Mouse (Mus musculus): ENCODE results near the gene Jade1. TPM values are rescaled to one million over a fixed set of nuclear protein-coding genes. Genes with fewer than 3 reads are reported as not detected.

The Jade1 gene
- polyA plus RNA-seq, 1 experiment, result 25.2 TPM

DNA sequence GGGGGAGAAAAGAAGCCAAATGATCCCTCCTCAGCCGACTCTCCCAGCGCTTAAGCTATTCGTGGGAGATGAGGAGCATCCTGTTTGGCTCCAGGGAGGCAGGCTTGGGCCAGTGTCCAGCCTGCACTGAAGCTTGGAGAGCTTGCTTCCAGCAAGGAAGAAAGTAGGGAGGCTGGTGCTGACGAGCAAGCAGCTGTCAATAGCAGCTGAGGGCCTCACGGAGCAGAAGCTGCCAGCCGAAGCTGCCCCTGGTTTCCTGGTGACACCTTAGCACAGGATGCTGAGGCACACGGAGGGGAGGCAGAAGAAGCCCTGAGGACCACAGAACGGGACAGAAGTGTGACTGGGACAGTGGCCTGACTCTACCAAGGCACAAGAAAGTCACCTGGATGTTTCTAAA is 24.0 kb upstream of the Jade1 start:
- Histone ChIP-seq H3K4me1 (ENCODE audit: control insufficient read depth, insufficient read depth, insufficient read length, low read length) (no peaks in the 10 kb centered on the region), H3K4me3 (ENCODE audit: insufficient read depth, low read depth, low read length) (no peak overlapping the region), H3K27ac (replicated peaks; ENCODE audit: low read depth, low read length) (no peak overlapping the region)

DNA sequence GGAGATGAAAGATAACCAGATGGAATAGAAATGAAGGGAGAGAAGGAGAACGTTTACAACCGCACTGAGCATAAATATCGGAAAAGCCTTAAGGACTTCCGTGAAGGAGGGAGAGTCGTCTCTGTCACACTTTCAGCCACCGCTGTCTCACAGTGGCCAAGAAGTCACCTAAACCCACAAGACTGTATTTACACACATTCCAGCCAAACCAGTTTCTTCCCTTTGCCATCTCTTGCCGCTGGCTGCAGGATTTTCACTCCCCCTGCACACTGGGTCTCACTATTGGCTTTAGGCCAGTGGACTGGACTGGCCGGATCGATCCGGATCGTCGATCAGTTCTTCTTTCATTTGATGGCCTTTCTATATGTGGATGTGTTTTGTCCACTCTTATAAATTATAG is 23.4 kb upstream of the Jade1 start:
- Histone ChIP-seq H3K4me1 (ENCODE audit: control insufficient read depth, insufficient read depth, insufficient read length, low read length) (no peaks in the 10 kb centered on the region), H3K27ac (replicated peaks; ENCODE audit: low read depth, low read length) (no peak overlapping the region), H3K4me3 (ENCODE audit: insufficient read depth, low read depth, low read length) (no peak overlapping the region)

DNA sequence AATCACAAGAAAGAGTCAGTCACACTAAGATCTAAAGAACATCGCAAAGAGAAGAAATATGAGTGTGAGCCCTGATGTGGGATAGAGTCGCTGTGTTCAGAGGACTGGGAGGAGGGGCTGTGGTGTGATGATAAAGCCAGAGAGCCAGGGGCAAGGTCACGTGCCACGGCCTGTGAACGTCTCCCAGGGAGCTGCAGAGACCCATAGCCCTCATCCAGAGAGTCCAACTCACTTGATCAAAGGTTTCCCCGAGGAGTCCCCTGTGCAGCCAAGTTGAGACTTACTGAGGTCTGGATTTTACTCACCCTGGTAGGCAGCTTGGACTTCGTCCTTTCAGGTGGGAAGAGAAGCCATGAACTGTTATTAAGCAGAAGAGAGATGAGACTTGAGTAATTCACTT is 21.9 kb upstream of the Jade1 start:
- no peaks in the 10 kb centered on the region for H3K4me1 ChIP-seq (ENCODE audit: control insufficient read depth, insufficient read depth, insufficient read length, low read length)
- no peak overlapping the region for H3K27ac ChIP-seq (replicated peaks; ENCODE audit: low read depth, low read length)
- H3K4me3 ChIP-seq (ENCODE audit: insufficient read depth, low read depth, low read length), result no peak overlapping the region

DNA sequence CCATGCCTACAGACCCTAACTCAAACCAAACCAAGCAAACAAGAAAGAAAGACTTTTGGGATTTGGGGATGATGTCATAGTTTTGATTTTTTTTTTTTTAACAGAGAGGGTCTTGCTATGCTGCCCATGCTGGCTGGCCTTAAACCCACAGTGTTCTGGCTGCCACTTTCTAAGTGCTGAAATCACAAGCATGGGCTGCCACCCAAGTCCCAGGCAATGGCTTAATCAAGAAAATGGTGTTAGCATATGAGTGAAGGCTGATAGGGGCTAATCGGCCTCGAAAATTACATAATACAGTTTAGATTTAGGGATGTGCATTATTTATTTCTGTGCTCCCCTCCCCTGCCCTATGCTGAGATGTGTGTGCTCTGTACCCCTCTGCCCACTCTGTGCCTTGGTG is 17.6 kb upstream of the Jade1 start:
- no peak overlapping the region for H3K27ac ChIP-seq (replicated peaks; ENCODE audit: low read depth, low read length)
- no peak overlapping the region for H3K4me3 ChIP-seq (ENCODE audit: insufficient read depth, low read depth, low read length)
- H3K4me1 ChIP-seq (ENCODE audit: control insufficient read depth, insufficient read depth, insufficient read length, low read length), result no peaks in the 10 kb centered on the region

DNA sequence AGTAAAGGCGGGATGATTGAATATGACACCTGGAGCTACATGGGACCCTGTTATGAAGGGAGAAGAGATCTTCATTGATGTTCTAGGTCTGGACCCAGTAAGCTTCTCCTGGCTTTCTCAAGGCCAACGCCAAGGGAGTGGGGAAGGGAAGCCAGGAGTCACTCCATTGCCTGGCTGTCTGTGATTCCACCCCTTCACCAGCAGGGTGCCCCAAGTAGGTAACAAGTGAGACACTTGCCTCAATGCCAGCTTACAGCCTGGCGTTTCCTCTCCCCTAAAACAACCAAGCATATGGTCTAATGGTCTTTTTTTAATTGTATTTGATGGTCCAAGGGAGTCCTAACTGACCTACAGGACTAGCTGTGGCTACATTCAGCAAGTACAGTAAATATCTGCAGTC is 14.2 kb upstream of the Jade1 start:
- no peak overlapping the region for H3K27ac ChIP-seq (replicated peaks; ENCODE audit: low read depth, low read length)
- H3K4me1 ChIP-seq (ENCODE audit: control insufficient read depth, insufficient read depth, insufficient read length, low read length), result 0 out of 2 replicates have a peak, but pooled peaks cover 3% of the 10 kb centered on the region
- no peak overlapping the region for H3K4me3 ChIP-seq (ENCODE audit: insufficient read depth, low read depth, low read length)

DNA sequence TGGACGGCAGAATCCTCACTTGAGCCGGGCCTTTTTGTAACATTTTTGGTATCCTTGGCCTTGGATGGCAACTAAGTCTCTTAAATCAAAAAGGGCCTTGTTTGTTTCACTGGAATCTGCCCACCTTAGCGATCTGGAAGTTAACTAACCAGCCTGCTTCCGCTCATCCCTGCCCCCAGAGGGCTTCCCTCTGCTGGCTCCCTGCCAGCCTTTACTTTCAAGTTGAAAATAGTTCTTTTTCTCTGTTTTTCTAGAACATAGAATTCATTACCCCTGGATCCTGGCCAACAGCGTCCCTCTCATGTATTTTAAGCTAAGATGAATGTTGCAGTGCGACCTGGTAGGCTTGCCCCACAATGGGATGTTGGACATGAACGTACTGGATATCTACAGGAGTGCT is 11.1 kb upstream of the Jade1 start:
- Histone ChIP-seq H3K27ac (replicated peaks; ENCODE audit: low read depth, low read length) (no peak overlapping the region), H3K4me3 (ENCODE audit: insufficient read depth, low read depth, low read length) (no peak overlapping the region), H3K4me1 (ENCODE audit: control insufficient read depth, insufficient read depth, insufficient read length, low read length) (0 out of 2 replicates have a peak, but pooled peaks cover 3% of the 10 kb centered on the region)

DNA sequence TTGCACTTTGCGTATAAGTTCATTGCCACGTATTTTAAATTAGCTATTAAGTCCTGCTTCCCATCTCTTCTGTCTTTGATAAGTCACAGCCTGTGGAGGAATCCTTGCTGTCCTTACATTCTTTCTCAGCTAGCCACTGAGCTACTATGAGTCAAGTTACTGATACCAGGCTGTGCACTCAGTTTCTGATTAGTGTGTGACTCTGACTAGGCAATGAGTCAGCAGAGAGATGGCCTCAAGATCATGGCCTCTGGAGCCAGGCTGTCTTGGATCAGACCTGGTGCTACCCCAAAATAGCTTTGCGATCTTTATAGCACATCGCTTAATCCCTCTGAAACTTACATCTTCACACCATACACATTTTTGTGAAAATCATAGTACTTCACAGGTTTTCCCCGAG is 8.2 kb upstream of the Jade1 start:
- Histone ChIP-seq H3K27ac (replicated peaks; ENCODE audit: low read depth, low read length) (no peak overlapping the region), H3K4me1 (ENCODE audit: control insufficient read depth, insufficient read depth, insufficient read length, low read length) (0 out of 2 replicates have a peak, but pooled peaks cover 3% of the 10 kb centered on the region)

DNA sequence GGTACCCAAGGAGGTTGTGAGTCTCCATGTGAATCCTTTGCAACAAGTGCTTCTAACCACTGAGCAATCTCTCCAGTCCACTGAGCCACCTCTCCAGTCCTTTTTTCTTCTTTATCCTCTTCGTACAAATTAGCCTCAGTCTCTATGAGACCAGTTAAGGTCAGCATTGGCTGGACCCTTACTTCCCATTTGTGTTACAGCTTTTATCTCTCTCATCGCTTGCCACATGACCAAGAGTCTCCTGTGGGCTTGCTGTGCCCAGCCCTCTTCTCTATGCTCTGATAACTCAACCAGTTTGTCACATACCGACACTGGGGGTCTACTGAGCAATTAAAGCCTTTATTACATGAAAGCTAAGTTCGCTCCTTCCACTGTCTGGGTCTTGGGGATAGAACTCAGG is 7.3 kb upstream of the Jade1 start:
- no peak overlapping the region for H3K4me3 ChIP-seq (ENCODE audit: insufficient read depth, low read depth, low read length)
- H3K27ac ChIP-seq (replicated peaks; ENCODE audit: low read depth, low read length), result no peak overlapping the region
- 0 out of 2 replicates have a peak, but pooled peaks cover 3% of the 10 kb centered on the region for H3K4me1 ChIP-seq (ENCODE audit: control insufficient read depth, insufficient read depth, insufficient read length, low read length)

More for the DNA sequence above, 8.2 kb upstream of the Jade1 start:
- no peak overlapping the region for H3K4me3 ChIP-seq (ENCODE audit: insufficient read depth, low read depth, low read length)

DNA sequence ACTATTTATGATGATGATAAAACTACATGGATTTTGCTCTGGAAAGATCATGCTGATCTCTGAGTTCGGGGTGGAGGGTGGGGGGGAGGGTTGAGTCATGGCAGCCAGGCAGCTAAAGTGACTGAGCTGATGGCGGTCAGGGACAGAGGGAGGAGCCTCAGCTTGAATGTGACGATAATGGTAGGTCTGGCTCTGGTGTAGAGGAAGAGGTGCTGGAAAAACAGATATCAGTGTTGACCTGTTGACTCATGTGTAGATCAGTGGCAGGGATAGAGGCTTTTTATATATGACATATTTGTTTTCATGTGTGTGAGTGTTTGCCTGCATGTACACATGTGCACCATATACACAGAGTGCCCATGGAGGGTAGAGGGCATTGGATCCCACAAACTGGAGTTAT is 3.9 kb upstream of the Jade1 start:
- no peaks in the 10 kb centered on the region for H3K4me1 ChIP-seq (ENCODE audit: control insufficient read depth, insufficient read depth, insufficient read length, low read length)
- no peak overlapping the region for H3K27ac ChIP-seq (replicated peaks; ENCODE audit: low read depth, low read length)
- H3K4me3 ChIP-seq (ENCODE audit: insufficient read depth, low read depth, low read length), result no peak overlapping the region

DNA sequence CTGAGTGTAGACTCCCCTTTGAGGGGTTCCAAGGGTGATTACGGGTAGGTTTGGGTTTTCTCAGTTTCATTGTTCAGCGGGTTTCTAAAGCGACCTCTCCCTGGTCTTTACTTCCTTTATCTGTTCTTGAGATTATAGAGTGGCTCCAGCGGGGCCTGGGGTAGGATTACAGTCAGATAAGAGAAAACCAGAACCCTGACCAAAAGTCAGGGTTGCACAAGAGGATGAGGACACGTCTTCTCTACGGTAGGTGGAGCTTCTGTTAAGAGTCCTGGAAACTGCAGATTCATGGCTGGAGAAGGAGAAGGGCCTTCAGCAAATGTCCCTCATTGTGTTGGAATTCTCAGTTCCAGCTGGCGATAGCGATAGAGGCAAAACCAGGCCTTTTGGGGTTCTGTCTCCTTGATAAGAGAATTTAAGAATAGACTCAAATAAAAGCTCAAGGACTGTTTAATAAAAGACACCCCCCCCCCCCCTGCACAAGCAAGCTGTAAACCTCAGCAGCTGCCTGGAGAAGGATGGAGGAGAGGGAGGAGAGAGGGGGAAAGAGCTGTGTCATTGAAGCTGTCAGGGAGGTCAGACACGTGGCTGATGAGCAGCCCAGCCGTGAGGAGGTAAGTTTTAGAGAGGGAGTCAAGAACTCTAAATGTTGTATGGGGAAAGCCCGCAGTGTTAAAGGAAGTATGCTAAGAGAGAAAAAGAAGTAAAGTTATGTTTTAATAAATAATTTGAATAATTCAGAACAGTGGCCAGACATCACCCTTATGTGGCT is 2.6 kb upstream of the Jade1 start:
- Histone ChIP-seq H3K4me3 (ENCODE audit: insufficient read depth, low read depth, low read length) (no peak overlapping the region), H3K27ac (replicated peaks; ENCODE audit: low read depth, low read length) (no peak overlapping the region), H3K4me1 (ENCODE audit: control insufficient read depth, insufficient read depth, insufficient read length, low read length) (no peaks in the 10 kb centered on the region)

DNA sequence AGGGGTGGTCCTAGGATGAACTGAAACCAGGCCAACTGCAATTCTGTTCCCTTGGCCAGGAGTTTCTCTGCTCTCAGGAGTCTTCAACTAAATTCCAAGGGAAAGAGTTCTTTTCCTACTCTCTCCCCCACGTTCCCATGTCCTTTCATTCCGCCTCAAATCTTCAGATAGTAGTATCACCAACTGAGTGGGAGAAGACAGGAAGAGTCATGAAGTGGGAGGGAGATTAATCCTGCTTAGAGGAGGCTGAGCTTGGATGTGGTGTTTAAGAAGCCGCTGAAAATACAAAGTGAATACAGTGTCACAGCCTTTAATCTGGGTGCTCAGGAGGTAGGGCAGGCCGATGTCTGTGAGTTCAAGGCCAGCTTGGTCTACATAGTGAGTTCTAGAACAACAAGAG is 1.9 kb upstream of the Jade1 start:
- Histone ChIP-seq H3K4me1 (ENCODE audit: control insufficient read depth, insufficient read depth, insufficient read length, low read length) (no peaks in the 10 kb centered on the region), H3K27ac (replicated peaks; ENCODE audit: low read depth, low read length) (no peak overlapping the region), H3K4me3 (ENCODE audit: insufficient read depth, low read depth, low read length) (no peak overlapping the region)

DNA sequence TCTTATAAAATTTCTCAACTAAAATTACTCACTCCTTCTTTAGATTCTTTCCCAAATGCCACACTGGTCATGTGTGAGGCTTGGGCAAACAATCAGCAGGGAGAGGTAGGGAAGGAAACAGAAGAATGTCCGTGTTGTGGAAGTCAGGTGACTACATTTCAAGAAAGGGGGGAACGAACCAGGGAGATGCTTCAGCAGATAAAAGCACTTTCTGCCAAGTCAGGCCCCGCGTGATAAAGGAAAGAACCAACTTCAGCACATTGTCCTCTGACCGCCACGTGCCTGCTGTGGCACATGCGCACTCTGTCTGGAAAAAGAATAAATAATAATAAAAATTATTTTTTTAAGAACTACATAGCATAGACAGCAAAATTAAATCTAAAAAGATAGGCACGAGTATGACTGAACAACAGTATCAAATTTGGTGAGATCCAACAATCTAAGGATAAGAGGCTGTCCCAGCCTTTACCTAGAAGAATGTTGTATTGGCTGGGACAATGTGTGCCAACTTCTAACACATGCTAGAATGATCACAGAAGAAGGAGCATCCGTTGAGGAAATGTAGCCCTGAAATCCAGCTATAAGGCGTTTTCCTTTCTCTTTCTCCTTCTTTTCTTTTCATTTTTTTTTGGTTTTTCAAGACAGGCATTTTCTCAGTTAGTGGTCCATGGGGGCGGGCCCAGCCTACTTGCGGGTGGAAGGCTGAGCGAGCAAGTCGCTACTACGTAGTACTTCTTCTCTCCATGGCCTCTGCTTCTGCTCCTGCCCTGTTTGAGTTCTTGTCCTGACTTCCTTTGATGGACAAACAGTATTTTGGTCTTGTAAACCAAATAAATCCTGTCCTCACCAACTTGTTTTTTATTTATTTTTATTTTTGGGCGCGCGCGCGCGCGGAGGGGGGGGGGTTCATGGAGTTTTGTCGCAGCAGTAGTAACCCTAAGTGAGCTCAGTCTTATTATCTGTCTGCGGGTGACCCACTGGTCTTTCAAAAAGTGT is 753 bp upstream of the Jade1 start:
- H3K4me1 ChIP-seq (ENCODE audit: control insufficient read depth, insufficient read depth, insufficient read length, low read length), result no peaks in the 10 kb centered on the region
- no peak overlapping the region for H3K4me3 ChIP-seq (ENCODE audit: insufficient read depth, low read depth, low read length)
- no peak overlapping the region for H3K27ac ChIP-seq (replicated peaks; ENCODE audit: low read depth, low read length)

DNA sequence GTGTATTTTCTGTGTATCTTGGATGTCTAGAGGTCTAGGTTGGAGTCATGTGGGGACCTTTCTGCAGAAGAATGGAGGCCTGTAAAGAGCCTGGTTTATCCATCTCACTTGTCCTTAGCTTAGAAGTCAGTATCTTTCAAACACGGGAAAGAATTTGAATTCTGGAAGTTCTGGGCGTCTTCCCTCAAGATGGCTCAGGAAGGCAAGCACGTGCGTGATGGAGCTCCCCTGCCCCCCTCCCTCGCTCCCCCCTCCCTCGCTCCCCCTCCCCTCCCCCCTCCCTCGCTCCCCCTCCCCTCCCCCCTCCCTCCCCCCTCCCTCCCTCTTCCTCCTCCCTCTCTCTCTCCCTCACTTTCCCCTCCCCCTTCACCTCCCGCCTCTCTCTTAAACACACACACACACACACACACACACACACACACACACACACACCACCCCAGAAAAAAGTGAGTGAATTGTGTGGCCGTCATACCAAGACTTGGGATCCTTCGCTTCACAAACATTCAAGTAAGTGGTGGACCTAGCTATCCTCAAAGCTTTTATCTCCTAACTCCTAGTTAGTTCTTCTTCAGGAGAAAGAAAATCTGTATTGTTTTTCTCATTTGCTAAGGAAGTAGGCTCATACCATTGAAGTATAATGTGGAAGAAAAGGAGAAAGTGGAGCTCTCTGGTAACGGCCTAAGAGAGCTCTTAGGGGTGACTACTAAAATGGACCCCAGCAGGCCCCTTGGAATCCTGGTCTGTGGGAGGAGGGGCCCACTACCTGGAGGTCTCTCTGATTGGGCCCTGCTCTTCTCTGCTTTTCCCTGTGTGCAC is 1.1 kb downstream of the Jade1 start:
- Histone ChIP-seq H3K27ac (replicated peaks; ENCODE audit: low read depth, low read length) (no peak overlapping the region), H3K4me1 (ENCODE audit: control insufficient read depth, insufficient read depth, insufficient read length, low read length) (no peaks in the 10 kb centered on the region), H3K4me3 (ENCODE audit: insufficient read depth, low read depth, low read length) (no peak overlapping the region)

DNA sequence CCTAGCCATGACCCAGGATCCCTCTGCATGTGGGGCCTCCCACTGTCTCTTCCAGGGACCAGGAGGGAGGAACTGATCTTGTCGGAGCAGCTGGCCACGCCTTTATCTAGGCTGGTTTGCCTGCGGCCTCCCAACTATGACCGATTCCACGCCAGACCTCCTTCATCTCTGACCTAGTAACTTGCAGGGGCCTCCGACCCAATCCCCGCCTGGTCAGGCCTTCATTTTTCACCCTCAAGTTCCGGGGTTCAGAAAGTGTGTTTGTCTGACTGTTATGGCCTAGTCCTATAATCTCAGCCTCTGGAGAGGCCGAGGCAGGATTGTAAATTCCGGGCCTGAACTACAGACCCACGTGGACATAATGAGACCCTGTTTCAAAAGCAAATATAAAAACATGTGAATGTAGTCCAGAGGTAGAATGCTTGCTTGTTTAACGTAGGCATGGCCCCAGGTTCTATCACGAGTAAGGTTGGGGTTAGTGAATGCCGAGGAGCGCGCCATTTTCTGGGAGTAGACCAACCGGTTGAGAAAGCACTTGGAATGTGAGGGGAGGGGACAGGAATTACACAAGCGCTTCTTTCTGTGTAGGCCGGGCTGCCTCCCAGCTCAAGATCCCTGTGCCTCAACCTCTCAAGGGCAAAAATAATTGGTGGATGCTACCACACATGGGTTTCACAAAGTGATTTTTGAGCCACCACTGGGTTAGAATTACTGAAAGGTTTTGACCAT is 1.9 kb downstream of the Jade1 start:
- no peak overlapping the region for H3K4me3 ChIP-seq (ENCODE audit: insufficient read depth, low read depth, low read length)
- H3K4me1 ChIP-seq (ENCODE audit: control insufficient read depth, insufficient read depth, insufficient read length, low read length), result no peaks in the 10 kb centered on the region
- no peak overlapping the region for H3K27ac ChIP-seq (replicated peaks; ENCODE audit: low read depth, low read length)
